Comparison of ENCODE assay signal across 9 mouse cellular contexts in the genomic region with DNA sequence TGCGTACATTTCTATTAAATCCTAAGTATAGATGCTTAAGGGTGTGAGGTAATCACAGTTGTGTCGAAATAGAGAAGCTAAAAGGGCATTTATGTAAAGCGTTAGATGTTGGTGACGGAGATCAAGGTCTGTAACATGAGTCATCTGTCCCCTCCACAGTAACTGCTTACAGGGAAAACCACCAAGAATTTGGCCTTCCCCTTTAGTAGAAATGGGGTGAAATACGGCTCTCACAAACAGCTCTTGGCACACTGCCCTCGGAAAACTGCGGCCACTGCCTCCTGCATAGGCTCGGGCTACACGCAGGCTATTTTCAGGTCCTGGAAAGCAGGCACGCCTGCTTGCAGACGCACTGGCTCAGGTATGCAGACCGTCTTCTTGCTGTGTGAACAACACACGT. TPM values are rescaled to one million over a fixed set of nuclear protein-coding genes. Genes with fewer than 3 reads are reported as not detected.
DNase-seq lines count a peak whose midpoint lies in the region; ATAC-seq and TF ChIP-seq lines count a peak whose summit lies in the region.
"Had no signal": no experiment of that assay in that cellular context is flagged by ENCODE, and none has a peak within 500 bp of the region (broad histone marks: within the 10 kb centered on the region; RNA-seq: fewer than 3 reads in every experiment).

No protein-coding gene starts in this region.

- TF ChIP-seq POLR2A in liver, adult 2 months (IDR thresholded peaks at IDR 0.05; ENCODE audit: extremely low read depth, insufficient read depth, low read length), result no peak
- no peak for TF ChIP-seq POLR2A in cerebellum, adult 2 months (IDR thresholded peaks at IDR 0.05; ENCODE audit: borderline replicate concordance, insufficient read depth, low read length)

- no peak for TF ChIP-seq CTCF in liver, adult 2 months (IDR thresholded peaks at IDR 0.05; ENCODE audit: low read depth, low read length)
- TF ChIP-seq CTCF in cerebellum, adult 2 months (IDR thresholded peaks at IDR 0.05; ENCODE audit: borderline replicate concordance, insufficient read depth, low read depth, low read length), result no peak

- no peak overlapping the region for H3K4me2 ChIP-seq in liver, embryonic 12.5 days
- H3K4me2 ChIP-seq in heart, embryonic 12.5 days, result peak overlapping the region; percentile 50
- H3K4me2 ChIP-seq: neural tube, embryonic 13.5 days had no signal

- peak; percentile 28 for DNase-seq in liver, adult 2 months (ENCODE audit: extremely low read depth, low read depth, low spot score)
- DNase-seq in cerebellum, adult 2 months, result peak; percentile 58 to 63
- peak; percentile 81 to 85 for DNase-seq in kidney, postnatal 4 days
- DNase-seq in ovary, postnatal 10 days (ENCODE audit: low spot score), result peak; percentile 41
- DNase-seq in layer of hippocampus, adult 18-20 months (ENCODE audit: low spot score in 2 of 2), result no peak
- no peak for DNase-seq in layer of hippocampus, adult 9-10 months (ENCODE audit: low spot score)

- no peaks in the 10 kb centered on the region; the same call in none of the 2 replicates for H3K36me3 ChIP-seq in liver, adult 2 months (ENCODE audit: control insufficient read depth, insufficient read depth, low read length)
- no peaks in the 10 kb centered on the region for H3K36me3 ChIP-seq in liver, embryonic 12.5 days
- no peaks in the 10 kb centered on the region for H3K36me3 ChIP-seq in heart, embryonic 12.5 days
- H3K36me3 ChIP-seq: neural tube, embryonic 13.5 days had no signal

- ATAC-seq in liver, embryonic 12.5 days, result no peak
- no peak for ATAC-seq in heart, embryonic 12.5 days (ENCODE audit: insufficient number of reproducible peaks, low FRiP score)

- H3K27ac ChIP-seq in liver, adult 2 months (replicated peaks; ENCODE audit: insufficient read depth, low read depth, low read length), result no peak overlapping the region
- H3K27ac ChIP-seq in liver, embryonic 12.5 days, result no peak overlapping the region
- no peak overlapping the region for H3K27ac ChIP-seq in cerebellum, adult 2 months (ENCODE audit: insufficient read depth, low read length)
- H3K27ac ChIP-seq in heart, embryonic 12.5 days (ENCODE audit: poor library complexity, severe bottlenecking), result no peak overlapping the region; the same call in 1 of the 2 replicates
- H3K27ac ChIP-seq: neural tube, embryonic 13.5 days had no signal

- H3K9me3 ChIP-seq in liver, embryonic 12.5 days (replicated peaks), result no peaks in the 10 kb centered on the region
- H3K9me3 ChIP-seq in heart, embryonic 12.5 days (replicated peaks), result no peaks in the 10 kb centered on the region
- H3K9me3 ChIP-seq: neural tube, embryonic 13.5 days had no signal

- no peaks in the 10 kb centered on the region for H3K4me1 ChIP-seq in liver, adult 2 months (ENCODE audit: control insufficient read depth, insufficient read depth, low read length)
- peaks cover 38% of the 10 kb centered on the region for H3K4me1 ChIP-seq in liver, embryonic 12.5 days
- no peaks in the 10 kb centered on the region for H3K4me1 ChIP-seq in cerebellum, adult 2 months (ENCODE audit: control insufficient read depth, insufficient read depth, low read length)
- H3K4me1 ChIP-seq in heart, embryonic 12.5 days (replicated peaks), result peaks cover 38% of the 10 kb centered on the region

- WGBS in liver, adult 2 months, result 57% methylated on average over 13 of the region's 13 CpGs
- WGBS in liver, embryonic 12.5 days (ENCODE audit: insufficient replicate concordance), result 52% methylated on average over 13 of the region's 13 CpGs
- WGBS in cerebellum, adult 2 months, result 20% methylated on average over 13 of the region's 13 CpGs
- WGBS in heart, embryonic 12.5 days, result 36% methylated on average over 13 of the region's 13 CpGs

- no peaks in the 10 kb centered on the region for H3K79me2 ChIP-seq in liver, adult 2 months (ENCODE audit: control insufficient read depth, insufficient read depth, low read length)

- H3K9ac ChIP-seq in liver, adult 2 months (ENCODE audit: low read depth, low read length), result no peak overlapping the region
- no peak overlapping the region for H3K9ac ChIP-seq in liver, embryonic 12.5 days
- no peak overlapping the region for H3K9ac ChIP-seq in heart, embryonic 12.5 days
- H3K9ac ChIP-seq: neural tube, embryonic 13.5 days had no signal

- no peaks in the 10 kb centered on the region for H3K27me3 ChIP-seq in liver, adult 2 months (ENCODE audit: control insufficient read depth, insufficient read depth, low read length)
- peaks cover 8% of the 10 kb centered on the region; the same call in 1 of the 2 replicates for H3K27me3 ChIP-seq in liver, embryonic 12.5 days (replicated peaks)
- H3K27me3 ChIP-seq in cerebellum, adult 2 months (ENCODE audit: control insufficient read depth, insufficient read depth, low read length), result no peaks in the 10 kb centered on the region
- no peaks in the 10 kb centered on the region for H3K27me3 ChIP-seq in heart, embryonic 12.5 days (replicated peaks)
- H3K27me3 ChIP-seq: neural tube, embryonic 13.5 days had no signal

- H3K4me3 ChIP-seq in liver, adult 2 months (ENCODE audit: insufficient read depth, low read depth, low read length), result no peak overlapping the region
- H3K4me3 ChIP-seq in liver, embryonic 12.5 days, result no peak overlapping the region
- H3K4me3 ChIP-seq in cerebellum, adult 2 months (replicated peaks; ENCODE audit: insufficient read depth, low read depth, low read length), result no peak overlapping the region
- H3K4me3 ChIP-seq in heart, embryonic 12.5 days, result peak overlapping the region; percentile 10; the same call in 1 of the 2 replicates
- H3K4me3 ChIP-seq: neural tube, embryonic 13.5 days had no signal

RNA-seq across cellular contexts. Expression of a gene that starts 34.1 kb away (rescaled TPM):
- 0.18 TPM in 1 of 2 replicates, not detected in the other for total RNA-seq in liver, adult 2 months (2014; rRNA removed)
- 0.18 and 0.73 TPM in 2 replicates for polyA plus RNA-seq in liver, adult 2 months (2012; rRNA removed)
- 20.3 and 24.8 TPM in 2 replicates for polyA plus RNA-seq in liver, embryonic 12.5 days (2016; fragmentation: Nextera tagmentation; extraction: Ambion mirVana)
- 0.31 and 0.36 TPM in 2 replicates for polyA plus RNA-seq in cerebellum, adult 2 months (2012; rRNA removed)
- polyA plus RNA-seq in heart, embryonic 12.5 days (2016; fragmentation: Nextera tagmentation; extraction: Ambion mirVana), result 308 and 330 TPM in 2 replicates
- total RNA-seq in layer of hippocampus, adult 18-20 months (2021), result under 1 TPM; 0.20 to 0.66 TPM

RNA-seq across cellular contexts. Expression of a gene that starts 36.8 kb away (rescaled TPM):
- total RNA-seq in liver, adult 2 months (2014; rRNA removed), result 70.6 and 82.1 TPM in 2 replicates
- polyA plus RNA-seq in liver, adult 2 months (2012; rRNA removed), result 46.9 and 55.2 TPM in 2 replicates
- polyA plus RNA-seq in liver, embryonic 12.5 days (2016; fragmentation: Nextera tagmentation; extraction: Ambion mirVana), result 3.4 TPM in 2 replicates
- 1.2 and 1.6 TPM in 2 replicates for polyA plus RNA-seq in cerebellum, adult 2 months (2012; rRNA removed)
- polyA plus RNA-seq in heart, embryonic 12.5 days (2016; fragmentation: Nextera tagmentation; extraction: Ambion mirVana), result 0.17 and 0.28 TPM in 2 replicates
- total RNA-seq in layer of hippocampus, adult 18-20 months (2021), result 1 to 10 TPM in 1 of 2 experiments, under 1 TPM in 1; 0.61 to 1.1 TPM

RNA-seq across cellular contexts. Expression of a gene that starts 49.3 kb away (rescaled TPM):
- total RNA-seq in liver, adult 2 months (2014; rRNA removed), result not detected in 2 replicates
- polyA plus RNA-seq in liver, adult 2 months (2012; rRNA removed), result not detected in 2 replicates
- polyA plus RNA-seq in liver, embryonic 12.5 days (2016; fragmentation: Nextera tagmentation; extraction: Ambion mirVana), result not detected in 2 replicates
- polyA plus RNA-seq in cerebellum, adult 2 months (2012; rRNA removed), result 0.41 TPM in 1 of 2 replicates, not detected in the other
- polyA plus RNA-seq in heart, embryonic 12.5 days (2016; fragmentation: Nextera tagmentation; extraction: Ambion mirVana), result 2.5 and 3.8 TPM in 2 replicates
- total RNA-seq in layer of hippocampus, adult 18-20 months (2021), result not detected
- polyA plus RNA-seq: neural tube, embryonic 13.5 days had no signal

RNA-seq across cellular contexts. Expression of a gene that starts 49.4 kb away (rescaled TPM):
- total RNA-seq in liver, adult 2 months (2014; rRNA removed), result 56.6 and 69.9 TPM in 2 replicates
- polyA plus RNA-seq in liver, adult 2 months (2012; rRNA removed), result 39.4 and 46.7 TPM in 2 replicates
- 404 and 417 TPM in 2 replicates for polyA plus RNA-seq in liver, embryonic 12.5 days (2016; fragmentation: Nextera tagmentation; extraction: Ambion mirVana)
- 240 and 256 TPM in 2 replicates for polyA plus RNA-seq in cerebellum, adult 2 months (2012; rRNA removed)
- polyA plus RNA-seq in heart, embryonic 12.5 days (2016; fragmentation: Nextera tagmentation; extraction: Ambion mirVana), result 301 and 307 TPM in 2 replicates
- total RNA-seq in layer of hippocampus, adult 18-20 months (2021), result 100 to 1,000 TPM; 136 to 147 TPM

RNA-seq across cellular contexts. Expression of a gene that starts 54.2 kb away (rescaled TPM):
- not detected in 2 replicates for total RNA-seq in liver, adult 2 months (2014; rRNA removed)
- not detected in 2 replicates for polyA plus RNA-seq in liver, adult 2 months (2012; rRNA removed)
- polyA plus RNA-seq in liver, embryonic 12.5 days (2016; fragmentation: Nextera tagmentation; extraction: Ambion mirVana), result 0.05 TPM in 1 of 2 replicates, not detected in the other
- polyA plus RNA-seq in cerebellum, adult 2 months (2012; rRNA removed), result 0.39 and 0.78 TPM in 2 replicates
- polyA plus RNA-seq in heart, embryonic 12.5 days (2016; fragmentation: Nextera tagmentation; extraction: Ambion mirVana), result 0.09 TPM in 1 of 2 replicates, not detected in the other
- total RNA-seq in layer of hippocampus, adult 18-20 months (2021), result 1 to 10 TPM; 1.1 to 1.5 TPM

Comparison
In these comparisons a context has a peak if more than half of its experiments do, and no peak if none do; other contexts are left out.
1. RNA of a gene that starts 34.1 kb away (polyA plus RNA-seq): 308 to 330 TPM in heart, embryonic 12.5 days and 20.3 to 24.8 TPM in liver, embryonic 12.5 days; 0.31 to 0.36 TPM in cerebellum, adult 2 months and 0.18 to 0.73 TPM in liver, adult 2 months; every median in the first group is over 10 times any median in the second.
2. RNA of a gene that starts 36.8 kb away (polyA plus RNA-seq): 46.9 to 55.2 TPM in liver, adult 2 months; 3.4 TPM in liver, embryonic 12.5 days, 1.2 to 1.6 TPM in cerebellum, adult 2 months and 0.17 to 0.28 TPM in heart, embryonic 12.5 days; every median in the first group is over 10 times any median in the second.
3. DNase-seq: peak in liver, adult 2 months (single experiment), cerebellum, adult 2 months (2 of 2), kidney, postnatal 4 days (2 of 2) and ovary, postnatal 10 days (single experiment); none in layer of hippocampus, adult 18-20 months (0 of 2) and layer of hippocampus, adult 9-10 months (single experiment).